Mouse (Mus musculus) CH12.LX (cell line): ENCODE data around the gene Mrpl46. TPM values are rescaled to one million over a fixed set of nuclear protein-coding genes. Genes with fewer than 3 reads are reported as not detected.

Experiments
- DNase-seq: peaks from one replicate; pipeline ENCODE4 v3.0.0-alpha.2; 2013; ENCODE audit errors: extremely low read depth
- H3K27ac ChIP-seq: 2 replicates; pipeline ENCODE4 v1.5.1; 2012; ENCODE audit warnings: low read depth, mild to moderate bottlenecking, control low read depth, moderate library complexity; ENCODE audit not compliant: insufficient read depth
- H3K27me3 ChIP-seq: replicated peaks from 2 replicates; pipeline ENCODE3; 2012; ENCODE audit warnings: inconsistent platforms
- H3K36me3 ChIP-seq, 2 experiments: replicated peaks in 1 of 2; 2 replicates each; pipeline versions ENCODE3 to v1.6.1; 2012; ENCODE audit warnings: inconsistent platforms in 1 of 2, low read length in 1 of 2, mild to moderate bottlenecking in 1 of 2, mixed read lengths in 1 of 2, moderate library complexity in 1 of 2; ENCODE audit not compliant: control insufficient read depth in 1 of 2, insufficient read depth in 1 of 2
- H3K4me1 ChIP-seq, 2 experiments: 2 replicates each; pipeline ENCODE4 v1.6.1; 2012; ENCODE audit warnings: inconsistent platforms in 1 of 2, moderate library complexity in 1 of 2; ENCODE audit not compliant: insufficient read depth in 2 of 2, control insufficient read depth in 1 of 2
- H3K4me2 ChIP-seq: 2 replicates; pipeline ENCODE4 v1.6.1; 2012; ENCODE audit warnings: low read depth, mild to moderate bottlenecking, control low read depth; ENCODE audit not compliant: poor library complexity, insufficient read depth, severe bottlenecking
- H3K4me3 ChIP-seq, 3 experiments: fragments of 150-350 bp in 1 of 3; sonication (generic) in 1 of 3; replicated peaks in 1 of 3; 2 replicates each; pipeline versions ENCODE3 to v1.5.1; 2011 to 2012; ENCODE audit warnings: low read depth in 2 of 3, low read length in 2 of 3, mild to moderate bottlenecking in 2 of 3, moderate library complexity in 2 of 3, control low read depth in 1 of 3, improper control_type of control experiment in 1 of 3, inconsistent platforms in 1 of 3, mixed read lengths in 1 of 3; ENCODE audit not compliant: poor library complexity in 1 of 3
- H3K79me2 ChIP-seq: replicated peaks from 2 replicates; pipeline ENCODE4 v1.6.1; 2012; ENCODE audit warnings: mild to moderate bottlenecking, moderate library complexity; ENCODE audit not compliant: control insufficient read depth, poor library complexity, insufficient read depth, severe bottlenecking; ENCODE audit errors: extremely low read depth
- H3K9ac ChIP-seq: 2 replicates; pipeline ENCODE4 v1.6.1; 2012; ENCODE audit warnings: low read depth, mild to moderate bottlenecking, control low read depth, moderate library complexity; ENCODE audit not compliant: insufficient read depth
- H3K9me3 ChIP-seq: replicated peaks from 2 replicates; pipeline ENCODE3; 2012; ENCODE audit warnings: low read length, inconsistent platforms, mixed read lengths
- BHLHE40 ChIP-seq: IDR thresholded peaks from 2 replicates; pipeline ENCODE4 v1.6.1; 2011; ENCODE audit warnings: mild to moderate bottlenecking, low read depth, low read length, improper control_type of control experiment
- HCFC1 ChIP-seq: IDR thresholded peaks from 2 replicates; pipeline ENCODE4 v1.6.1; 2012; ENCODE audit warnings: low read depth, mild to moderate bottlenecking, inconsistent platforms, low read length, improper control_type of control experiment
- NRF1 ChIP-seq: IDR thresholded peaks from 2 replicates; pipeline ENCODE4 v1.6.1; 2014; ENCODE audit warnings: low read depth, mild to moderate bottlenecking, inconsistent platforms, low read length, improper control_type of control experiment, moderate library complexity
- POLR2AphosphoS2 ChIP-seq: IDR thresholded peaks from 2 replicates; pipeline ENCODE4 v1.6.1; 2011; ENCODE audit warnings: low read depth, low read length, improper control_type of control experiment
- RCOR1 ChIP-seq: conservative IDR thresholded peaks from 2 replicates; pipeline ENCODE4 v1.6.1; 2012; ENCODE audit warnings: low read depth, mild to moderate bottlenecking, inconsistent platforms, low read length, improper control_type of control experiment
- ZC3H11A ChIP-seq: IDR thresholded peaks from 2 replicates; pipeline ENCODE4 v1.6.1; 2012; ENCODE audit warnings: low read depth, mild to moderate bottlenecking, inconsistent platforms, low read length, improper control_type of control experiment
- dilution Hi-C: fragments of 300-500 bp; cut with MboI; formaldehyde crosslinking; loops from 2 replicates; pipeline ENCODE4 v1.14.3; 2020; ENCODE audit warnings: low sequenced_read_pairs; ENCODE audit not compliant: extremely low pct_unique_long_range_greater_than_20kb, extremely low pct_ligation_motif_present
- in situ Hi-C: fragments of 300-500 bp; cut with MboI; formaldehyde crosslinking; loops from 3 replicates; pipeline ENCODE4 v1.14.3; 2019; ENCODE audit warnings: low sequenced_read_pairs, low pct_ligation_motif_present, low pct_unique_long_range_greater_than_20kb, mixed read lengths
- polyA plus RNA-seq: library from polyadenylated mRNA; unstranded; fragments of >175 nt; gene quantifications from 2 replicates; pipeline ENCODE4 v1.2.1, GENCODE M21; 2012; ENCODE audit warnings: low read depth; ENCODE audit not compliant: insufficient read length
- total RNA-seq, 2 experiments: library from RNA; depleted of rRNA; stranded (reverse); fragments of 300-350 nt in 1 of 2; fragments of >200 nt in 1 of 2; gene quantifications; 2 replicates each; pipeline ENCODE4 v1.2.3; 2012 to 2014

The Mrpl46 gene
- total and polyA plus RNA-seq, 3 experiments = 56.1 to 63.2 (median 62.8) TPM

- dilution Hi-C loops (no loop called here), in situ Hi-C loops (no loop called here)
- Histone ChIP-seq H3K79me2 (no peaks in the 10 kb centered on the region), H3K4me1 (no peaks in the 10 kb centered on the region), H3K4me2 (no peak overlapping the region), H3K27ac (no peak overlapping the region), H3K36me3 (no peaks in the 10 kb centered on the region)
- DNase-seq = no peak
- no peak for TF ChIP-seq POLR2AphosphoS2
- no peak for TF ChIP-seq HCFC1
- TF ChIP-seq NRF1 = no peak
- TF ChIP-seq RCOR1 = no peak
- TF ChIP-seq BHLHE40 = no peak
- no peak for TF ChIP-seq ZC3H11A
- TF ChIP-seq, all 38 proteins: peak for 0
- no peak overlapping the region for H3K9ac ChIP-seq
- H3K9me3 ChIP-seq = no peaks in the 10 kb centered on the region
- H3K27me3 ChIP-seq = peaks cover 77% of the 10 kb centered on the region
- H3K4me3 ChIP-seq = no peak overlapping the region
Measured at GRCm38 (mm10) chr7:78731391-78731790, 51.9 kb downstream of the Mrpl46 start.

Other genes with a start within 250 kb of the Mrpl46 start
- 0.21 TPM in 2 replicates for gene Ntrk3, start 45.5 kb downstream of the Mrpl46 start, total RNA-seq (2012; rRNA removed)
- not detected in 2 replicates for gene Ntrk3, start 45.5 kb downstream of the Mrpl46 start, total RNA-seq (2014; rRNA removed)
- not detected in 2 replicates for gene Ntrk3, start 45.5 kb downstream of the Mrpl46 start, polyA plus RNA-seq
- gene Mrps11, start 412 bp downstream of the Mrpl46 start, total RNA-seq (2012; rRNA removed) = 68.3 and 87.2 TPM in 2 replicates
- gene Mrps11, start 412 bp downstream of the Mrpl46 start, total RNA-seq (2014; rRNA removed) = 80.4 and 94.6 TPM in 2 replicates
- 71.4 and 75.1 TPM in 2 replicates for gene Mrps11, start 412 bp downstream of the Mrpl46 start, polyA plus RNA-seq
- gene Det1, start 63.7 kb upstream of the Mrpl46 start, total RNA-seq (2012; rRNA removed) = 12.6 and 12.9 TPM in 2 replicates
- 11.9 and 14.3 TPM in 2 replicates for gene Det1, start 63.7 kb upstream of the Mrpl46 start, total RNA-seq (2014; rRNA removed)
- 9.5 and 12.2 TPM in 2 replicates for gene Det1, start 63.7 kb upstream of the Mrpl46 start, polyA plus RNA-seq
- 69.1 and 93.5 TPM in 2 replicates for gene Aen, start 112.3 kb upstream of the Mrpl46 start, total RNA-seq (2012; rRNA removed)
- 72.9 and 73.3 TPM in 2 replicates for gene Aen, start 112.3 kb upstream of the Mrpl46 start, total RNA-seq (2014; rRNA removed)
- gene Aen, start 112.3 kb upstream of the Mrpl46 start, polyA plus RNA-seq = 74.2 and 88.9 TPM in 2 replicates
- gene Isg20, start 129.9 kb upstream of the Mrpl46 start, total RNA-seq (2012; rRNA removed) = 35.0 and 44.2 TPM in 2 replicates
- 5.6 and 6.9 TPM in 2 replicates for gene Isg20, start 129.9 kb upstream of the Mrpl46 start, total RNA-seq (2014; rRNA removed)
- gene Isg20, start 129.9 kb upstream of the Mrpl46 start, polyA plus RNA-seq = 19.9 and 21.3 TPM in 2 replicates